ENCODE assay signal across 11 mouse cellular contexts in genomic region chr1:91708550-91709243, GRCm38 (mm10).
DNase-seq lines count a peak whose midpoint lies in the region; ATAC-seq and TF ChIP-seq lines count a peak whose summit lies in the region.
"Had no signal": no experiment of that assay in that cellular context is flagged by ENCODE, and none has a peak within 500 bp of the region (broad histone marks: within the 10 kb centered on the region; RNA-seq: fewer than 3 reads in every experiment).

No protein-coding gene starts in this region.

- ATAC-seq in forebrain, postnatal 0 days, result peak; percentile 38; the same call in 1 of the 2 replicates
- no peak for ATAC-seq in forebrain, embryonic 12.5 days (ENCODE audit: low FRiP score)
- ATAC-seq in erythroid progenitor cell, adult 5-6 weeks (replicated peaks; ENCODE audit: low FRiP score, poor library complexity, severe bottlenecking), result no peak

- no peak overlapping the region for H3K27ac ChIP-seq in forebrain, postnatal 0 days (ENCODE audit: low read depth, low read length)
- no peak overlapping the region for H3K27ac ChIP-seq in forebrain, embryonic 12.5 days
- H3K27ac ChIP-seq: macrophage had no signal

- no peak overlapping the region for H3K4me3 ChIP-seq in forebrain, postnatal 0 days (ENCODE audit: low read depth, low read length)
- H3K4me3 ChIP-seq in forebrain, embryonic 12.5 days (replicated peaks), result no peak overlapping the region

- 49% methylated on average over 7 of the region's 7 CpGs for WGBS in forebrain, postnatal 0 days
- WGBS in forebrain, embryonic 12.5 days, result 75% methylated on average over 7 of the region's 7 CpGs

- H3K27me3 ChIP-seq in forebrain, postnatal 0 days (ENCODE audit: insufficient read depth, low read length), result no peaks in the 10 kb centered on the region
- no peaks in the 10 kb centered on the region for H3K27me3 ChIP-seq in forebrain, embryonic 12.5 days

- H3K36me3 ChIP-seq in forebrain, postnatal 0 days (ENCODE audit: insufficient read depth), result no peaks in the 10 kb centered on the region
- no peaks in the 10 kb centered on the region for H3K36me3 ChIP-seq in forebrain, embryonic 12.5 days (replicated peaks)

- DNase-seq in forebrain, postnatal 0 days, result peak; percentile 39
- DNase-seq in layer of hippocampus, postnatal 10 days (ENCODE audit: low spot score in 2 of 2), result peak; percentile 30 to 46
- no peak for DNase-seq in layer of hippocampus, adult 11-12 months (ENCODE audit: low spot score)
- DNase-seq in brain, adult 2 months (ENCODE audit: low read depth, low spot score), result peak; percentile 74
- peak; percentile 82 to 85 for DNase-seq in cerebellum, postnatal 14 days
- DNase-seq in c-Kit-positive CD71-positive TER-119-positive erythroid progenitor cells, embryonic 14.5 days (ENCODE audit: low spot score), result no peak
- DNase-seq: kidney, postnatal 10 days; thymus, postnatal 4 days had no signal

- no peaks in the 10 kb centered on the region; the same call in 1 of the 2 replicates for H3K9me3 ChIP-seq in forebrain, postnatal 0 days (ENCODE audit: low read length)
- H3K9me3 ChIP-seq in forebrain, embryonic 12.5 days, result no peaks in the 10 kb centered on the region

- TF ChIP-seq CTCF in forebrain, postnatal 0 days (IDR thresholded peaks at IDR 0.05; ENCODE audit: low read depth), result no peak

- no peak overlapping the region for H3K9ac ChIP-seq in forebrain, postnatal 0 days
- H3K9ac ChIP-seq in forebrain, embryonic 12.5 days, result no peak overlapping the region

- H3K4me1 ChIP-seq in forebrain, postnatal 0 days (ENCODE audit: insufficient read depth), result peaks cover 3% of the 10 kb centered on the region; the same call in 1 of the 2 replicates
- no peaks in the 10 kb centered on the region for H3K4me1 ChIP-seq in forebrain, embryonic 12.5 days

- no peak overlapping the region for H3K4me2 ChIP-seq in forebrain, postnatal 0 days (ENCODE audit: low read depth)
- H3K4me2 ChIP-seq in forebrain, embryonic 12.5 days, result no peak overlapping the region

Comparison
In these comparisons a context has a peak if more than half of its experiments do, and no peak if none do; other contexts are left out.
1. DNase-seq: peak in forebrain, postnatal 0 days (single experiment), layer of hippocampus, postnatal 10 days (2 of 2), brain, adult 2 months (single experiment) and cerebellum, postnatal 14 days (2 of 2); none in layer of hippocampus, adult 11-12 months (single experiment) and c-Kit-positive CD71-positive TER-119-positive erythroid progenitor cells, embryonic 14.5 days (single experiment).